Mouse (Mus musculus): ENCODE measurements around the gene Pkp4.

GRCm38 (mm10) chr2:59212430-59212829 is 51.8 kb downstream of the Pkp4 start:
- TF ChIP-seq FLI1 (IDR thresholded peaks at IDR 0.05; ENCODE audit: low read length) (no peak), GATA1 (IDR thresholded peaks at IDR 0.05; ENCODE audit: borderline replicate concordance, low read length) (no peak)
